Mouse (Mus musculus) heart, embryonic 14.5 days (tissue): ENCODE measurements around the gene Adamts14. TPM values are rescaled to one million over a fixed set of nuclear protein-coding genes. Genes with fewer than 3 reads are reported as not detected.

Experiments
- ATAC-seq: fragments of 200-750 bp; cut with Nextera tagmentation; 2 replicates; pipeline ENCODE4 v1.8.0; 2017; ENCODE audit warnings: low read depth, moderate TSS enrichment; ENCODE audit not compliant: insufficient number of reproducible peaks, insufficient read depth, low FRiP score
- H3K27ac ChIP-seq, 2 experiments: fragments of 200-500 bp in 1 of 2; fragments of 300-500 bp in 1 of 2; sonication (generic) in 1 of 2; replicated peaks in 1 of 2; 2 replicates each; pipeline ENCODE4 v1.5.1; 2012 to 2014; ENCODE audit warnings: low read depth in 2 of 2, low read length in 2 of 2, control low read depth in 1 of 2, mild to moderate bottlenecking in 1 of 2, mixed read lengths in 1 of 2; ENCODE audit not compliant: control insufficient read depth in 1 of 2, insufficient read depth in 1 of 2
- H3K27me3 ChIP-seq: fragments of 300-500 bp; sonication (generic); 2 replicates; pipeline ENCODE4 v1.6.1; 2014; ENCODE audit warnings: mild to moderate bottlenecking, low read length, control low read depth; ENCODE audit not compliant: control insufficient read depth, insufficient read depth
- H3K36me3 ChIP-seq: fragments of 300-500 bp; sonication (generic); 2 replicates; pipeline ENCODE4 v1.6.1; 2014; ENCODE audit warnings: mild to moderate bottlenecking, control low read depth, low read length, mixed read lengths; ENCODE audit not compliant: control insufficient read depth, insufficient read depth
- H3K4me1 ChIP-seq, 2 experiments: fragments of 200-500 bp in 1 of 2; fragments of 300-500 bp in 1 of 2; sonication (generic) in 1 of 2; 2 replicates each; pipeline ENCODE4 v1.6.1; 2012 to 2014; ENCODE audit warnings: low read length in 2 of 2, control low read depth in 1 of 2, mixed read lengths in 1 of 2; ENCODE audit not compliant: control insufficient read depth in 2 of 2, insufficient read depth in 2 of 2
- H3K4me2 ChIP-seq: fragments of 300-500 bp; sonication (generic); 2 replicates; pipeline ENCODE4 v1.6.1; 2014; ENCODE audit warnings: mild to moderate bottlenecking, low read length
- H3K4me3 ChIP-seq, 2 experiments: fragments of 200-500 bp in 1 of 2; fragments of 300-500 bp in 1 of 2; sonication (generic) in 1 of 2; 2 replicates each; pipeline ENCODE4 v1.5.1; 2012 to 2014; ENCODE audit warnings: low read length in 2 of 2, mild to moderate bottlenecking in 2 of 2, control low read depth in 1 of 2, low read depth in 1 of 2, moderate library complexity in 1 of 2; ENCODE audit not compliant: control insufficient read depth in 1 of 2, insufficient read depth in 1 of 2
- H3K9ac ChIP-seq: fragments of 300-500 bp; sonication (generic); 2 replicates; pipeline ENCODE4 v1.6.1; 2014; ENCODE audit warnings: mild to moderate bottlenecking, low read length
- H3K9me3 ChIP-seq: fragments of 300-500 bp; sonication (generic); 2 replicates; pipeline ENCODE4 v1.6.1; 2016; ENCODE audit warnings: low read length, control low read depth; ENCODE audit not compliant: control insufficient read depth
- WGBS: fragments of 180-500 bp; shearing (Covaris S2); extraction: QIAGEN DNeasy Blood & Tissue Kit; methylation state at CpG from one replicate; pipeline ENCODE4 v1.1.7; 2014; 5-methylcytosine and 5-hydroxymethylcytosine counted together
- polyA plus RNA-seq: library from polyadenylated mRNA; unstranded; fragments of >200 nt; fragmentation: Nextera tagmentation; extraction: Ambion mirVana; gene quantifications from 2 replicates; pipeline ENCODE4 v1.2.1, GENCODE M21; 2014

Adamts14 gene
- polyA plus RNA-seq, 1 experiment from 2014 or later: 1.1 TPM

DNA sequence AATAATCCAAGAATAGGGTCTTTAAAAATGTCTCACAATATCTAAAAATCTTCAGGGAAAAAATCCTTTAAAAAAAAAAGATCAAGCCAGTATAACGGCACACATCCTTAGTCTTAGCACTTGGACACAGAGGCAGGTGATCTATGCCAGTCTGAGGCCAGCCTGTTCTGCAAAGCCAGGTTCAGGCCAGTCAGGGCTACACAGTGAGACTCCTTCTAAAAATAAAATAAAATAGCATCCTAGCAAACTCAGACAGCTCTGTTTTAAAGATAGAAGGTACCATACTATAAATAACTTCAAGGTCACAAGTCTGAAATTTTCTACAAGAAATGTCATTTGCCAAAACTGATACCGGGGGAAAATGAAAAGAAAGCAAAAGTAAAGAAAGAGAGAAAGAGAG, 16.8 kb upstream of the Adamts14 start:
- no peaks in the 10 kb centered on the region for H3K9me3 ChIP-seq
- H3K27ac ChIP-seq: peak overlapping the region; percentile 85 to 90; a peak in 3 of 4 replicates
- H3K4me3 ChIP-seq: no peak overlapping the region
- peaks cover 14 to 16% of the 10 kb centered on the region in 2 experiments for H3K4me1 ChIP-seq
- ATAC-seq: no peak
- H3K36me3 ChIP-seq: no peaks in the 10 kb centered on the region
- peak overlapping the region; percentile 35; the same call in 1 of the 2 replicates for H3K9ac ChIP-seq
- 21% methylated on average over 2 of the region's 2 CpGs for WGBS
- H3K4me2 ChIP-seq: peak overlapping the region; percentile 27; the same call in 1 of the 2 replicates
- no peaks in the 10 kb centered on the region for H3K27me3 ChIP-seq

DNA sequence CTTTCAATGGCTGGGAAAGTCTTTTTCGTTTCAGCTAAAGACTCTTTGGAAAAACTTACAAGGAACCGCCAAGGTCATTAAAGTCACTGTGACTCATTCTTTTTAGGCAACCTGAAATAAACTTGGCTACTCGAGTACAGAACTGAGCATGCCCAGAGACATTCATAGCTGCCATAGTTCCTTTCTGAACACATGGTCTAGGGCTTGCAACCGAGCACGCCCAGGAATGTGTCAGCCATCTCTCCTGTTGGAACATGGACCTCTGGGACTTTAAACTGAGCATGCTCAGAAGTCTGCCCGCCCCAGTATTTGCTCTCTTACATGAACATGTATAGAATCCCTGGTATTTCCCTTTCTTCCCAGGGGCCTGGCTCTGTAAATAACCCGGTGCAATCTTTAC, 13.0 kb upstream of the Adamts14 start:
- WGBS: 38% methylated on average over 7 of the region's 7 CpGs
- no peaks in the 10 kb centered on the region for H3K9me3 ChIP-seq
- no peaks in the 10 kb centered on the region for H3K36me3 ChIP-seq
- no peaks in the 10 kb centered on the region for H3K27me3 ChIP-seq
- peak overlapping the region; percentile 31 to 56; a peak in 3 of 4 replicates for H3K27ac ChIP-seq
- peaks cover 14 to 17% of the 10 kb centered on the region in 2 experiments for H3K4me1 ChIP-seq
- ATAC-seq: no peak
- H3K4me2 ChIP-seq: no peak overlapping the region
- no peak overlapping the region for H3K9ac ChIP-seq
- H3K4me3 ChIP-seq: no peak overlapping the region

DNA sequence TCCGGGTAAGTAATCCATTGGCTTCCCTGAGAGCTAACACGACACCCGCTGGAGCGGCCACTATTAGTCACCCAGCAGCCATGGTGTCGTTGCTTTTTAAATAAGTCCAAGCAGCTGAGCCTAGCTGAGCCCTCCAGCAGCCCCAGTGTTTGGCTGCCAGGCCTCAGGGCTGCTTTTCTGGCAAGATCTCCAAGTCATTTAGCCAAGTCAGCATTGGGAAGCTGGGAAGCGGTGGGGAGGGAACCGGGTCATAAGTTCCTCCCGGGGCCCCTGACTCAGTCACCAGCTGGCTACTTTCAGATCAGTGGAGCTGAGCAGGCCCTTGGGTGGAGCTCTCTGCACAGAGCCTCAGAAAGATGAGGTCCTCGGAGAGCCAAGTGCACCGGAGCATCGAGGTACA, 12.0 kb upstream of the Adamts14 start:
- Histone ChIP-seq H3K36me3 (no peaks in the 10 kb centered on the region), H3K4me2 (no peak overlapping the region), H3K27ac (no peak overlapping the region), H3K4me3 (no peak overlapping the region), H3K9ac (no peak overlapping the region), H3K27me3 (no peaks in the 10 kb centered on the region), H3K9me3 (no peaks in the 10 kb centered on the region), H3K4me1 (peaks cover 7 to 17% of the 10 kb centered on the region in 2 experiments)
- no peak for ATAC-seq
- 81% methylated on average over 11 of the region's 11 CpGs for WGBS

DNA sequence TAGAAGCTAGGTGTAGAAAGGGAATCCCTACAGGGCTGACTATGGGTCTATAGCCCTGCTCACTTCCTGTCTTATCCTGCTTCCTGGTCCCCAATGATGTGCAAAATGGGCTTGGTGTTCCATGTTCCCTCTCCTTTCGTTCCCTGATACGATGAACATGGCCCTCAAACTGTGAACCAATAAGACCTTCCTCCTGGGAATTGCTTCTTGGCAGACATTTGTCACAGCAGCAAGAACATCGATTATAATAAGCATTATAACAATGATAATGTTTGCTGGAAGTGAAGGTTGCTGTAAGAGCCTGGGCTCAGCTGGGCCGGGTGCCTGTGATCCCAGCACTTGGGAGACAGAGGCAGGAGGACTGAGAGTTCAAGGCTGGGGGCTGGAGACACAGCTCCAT, 11.1 kb upstream of the Adamts14 start:
- no peak for ATAC-seq
- H3K4me3 ChIP-seq: no peak overlapping the region
- no peaks in the 10 kb centered on the region for H3K36me3 ChIP-seq
- WGBS: 79% methylated on average over 4 of the region's 4 CpGs
- no peaks in the 10 kb centered on the region for H3K9me3 ChIP-seq
- H3K27me3 ChIP-seq: no peaks in the 10 kb centered on the region
- peaks cover 6 to 14% of the 10 kb centered on the region in 2 experiments for H3K4me1 ChIP-seq
- no peak overlapping the region for H3K27ac ChIP-seq
- no peak overlapping the region for H3K9ac ChIP-seq
- H3K4me2 ChIP-seq: no peak overlapping the region

DNA sequence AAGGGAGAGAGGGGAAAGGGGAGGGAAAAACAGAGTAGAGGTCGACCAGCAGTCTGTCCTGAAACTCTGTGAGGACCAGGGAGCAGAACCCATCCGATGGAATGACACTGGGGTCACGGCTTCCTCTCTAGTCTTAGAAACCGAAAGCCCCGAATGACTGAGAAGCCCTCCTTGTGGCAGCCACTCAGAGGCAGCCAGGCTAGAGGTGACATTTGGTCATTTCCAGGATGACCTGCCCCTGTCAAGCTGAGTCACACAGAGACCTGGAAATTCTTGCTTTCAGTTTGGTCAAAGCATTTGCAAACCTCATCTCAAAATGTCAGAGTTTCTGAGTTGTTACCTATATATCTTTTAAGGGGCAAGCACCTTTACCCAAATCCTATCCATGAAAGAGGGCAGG, 7.9 kb upstream of the Adamts14 start:
- ATAC-seq: no peak
- Histone ChIP-seq H3K27ac (no peak overlapping the region), H3K9me3 (no peaks in the 10 kb centered on the region), H3K4me3 (no peak overlapping the region), H3K4me2 (no peak overlapping the region), H3K27me3 (no peaks in the 10 kb centered on the region), H3K9ac (no peak overlapping the region), H3K36me3 (no peaks in the 10 kb centered on the region), H3K4me1 (peaks cover 6 to 9% of the 10 kb centered on the region in 2 experiments)
- WGBS: 78% methylated on average over 5 of the region's 5 CpGs

DNA sequence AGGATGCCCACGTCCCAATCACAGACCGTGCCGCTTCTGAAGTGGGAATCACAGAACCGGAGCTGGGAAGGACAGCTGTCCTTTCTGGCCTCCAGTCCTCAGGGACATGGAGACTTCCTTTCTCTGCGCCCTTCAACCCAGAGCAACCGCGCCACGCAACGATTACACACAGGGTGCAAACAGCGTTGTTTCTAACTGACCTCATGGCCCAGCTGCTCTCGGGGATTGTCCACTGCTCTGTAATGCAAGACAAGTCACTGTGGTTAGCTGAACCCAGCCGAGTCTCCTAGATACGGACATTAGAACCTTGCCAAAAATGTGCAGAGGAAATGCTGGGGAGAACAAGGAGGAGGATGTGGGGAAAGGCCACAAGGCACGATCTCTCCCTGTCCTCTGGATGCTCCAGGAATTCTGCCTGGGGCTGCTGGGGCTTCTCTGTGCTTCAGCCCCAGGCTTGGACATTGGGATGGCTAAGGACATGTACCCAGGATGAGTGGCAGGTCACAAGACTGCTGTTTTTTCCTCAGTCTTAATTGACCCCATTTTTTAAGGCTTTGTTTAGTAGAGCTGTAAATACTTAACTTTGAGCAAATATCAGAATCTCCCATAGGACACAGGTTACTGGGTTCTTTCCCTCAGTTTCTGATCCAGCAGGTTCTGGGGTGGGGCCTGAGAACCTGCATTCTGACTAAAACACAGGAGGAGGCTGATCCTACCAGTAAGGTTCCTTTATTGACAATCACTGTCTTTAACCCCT, 4.9 kb upstream of the Adamts14 start:
- peak overlapping the region in 1 of 2 experiments; percentile 38; a peak in 1 of 4 replicates for H3K27ac ChIP-seq
- 0 out of 2 replicates have a peak, but pooled peaks have one; percentile 22 for ATAC-seq

DNA sequence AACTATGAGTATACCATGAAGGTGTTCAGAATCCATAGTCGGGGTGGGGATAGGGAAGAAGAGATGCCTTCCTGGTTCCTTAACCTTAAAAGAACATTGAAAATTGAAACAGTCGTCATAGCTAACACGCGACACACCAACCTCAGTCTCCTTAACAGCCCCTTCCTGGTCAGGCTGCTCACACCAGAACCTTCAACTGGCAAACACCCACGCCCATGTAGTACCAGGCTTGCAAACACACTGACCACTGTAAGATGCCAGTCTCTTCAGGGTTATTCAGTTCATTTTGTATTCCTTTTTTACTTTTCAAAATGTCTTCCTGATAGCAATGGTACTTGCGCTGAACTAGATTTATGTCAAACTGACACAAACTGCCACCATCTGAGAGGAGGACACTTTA, 3.8 kb upstream of the Adamts14 start:
- Histone ChIP-seq H3K9me3 (no peaks in the 10 kb centered on the region), H3K4me3 (no peak overlapping the region), H3K9ac (no peak overlapping the region), H3K36me3 (no peaks in the 10 kb centered on the region), H3K27ac (no peak overlapping the region), H3K4me2 (no peak overlapping the region), H3K27me3 (no peaks in the 10 kb centered on the region), H3K4me1 (peaks cover 18 to 22% of the 10 kb centered on the region in 2 experiments)
- WGBS: 89% methylated on average over 6 of the region's 6 CpGs
- no peak for ATAC-seq

More for the DNA sequence above, 4.9 kb upstream of the Adamts14 start:
- no peaks in the 10 kb centered on the region for H3K27me3 ChIP-seq
- peaks cover 12 to 15% of the 10 kb centered on the region in 2 experiments for H3K4me1 ChIP-seq
- H3K9ac ChIP-seq: 0 out of 2 replicates have a peak overlapping the region, but pooled peaks have one; percentile 34
- no peak overlapping the region for H3K4me3 ChIP-seq
- WGBS: 66% methylated on average over 14 of the region's 14 CpGs
- no peaks in the 10 kb centered on the region for H3K9me3 ChIP-seq
- H3K4me2 ChIP-seq: no peak overlapping the region
- no peaks in the 10 kb centered on the region for H3K36me3 ChIP-seq
